Mouse (Mus musculus) c-Kit-positive CD71-positive TER-119-positive erythroid progenitor cells, embryonic 14.5 days (primary cell): ENCODE results near the gene Fam78a.

Source experiments
- DNase-seq: peaks from one replicate; pipeline ENCODE4 v3.0.0-alpha.2; 2013; ENCODE audit warnings: low spot score

The Fam78a gene

DNA sequence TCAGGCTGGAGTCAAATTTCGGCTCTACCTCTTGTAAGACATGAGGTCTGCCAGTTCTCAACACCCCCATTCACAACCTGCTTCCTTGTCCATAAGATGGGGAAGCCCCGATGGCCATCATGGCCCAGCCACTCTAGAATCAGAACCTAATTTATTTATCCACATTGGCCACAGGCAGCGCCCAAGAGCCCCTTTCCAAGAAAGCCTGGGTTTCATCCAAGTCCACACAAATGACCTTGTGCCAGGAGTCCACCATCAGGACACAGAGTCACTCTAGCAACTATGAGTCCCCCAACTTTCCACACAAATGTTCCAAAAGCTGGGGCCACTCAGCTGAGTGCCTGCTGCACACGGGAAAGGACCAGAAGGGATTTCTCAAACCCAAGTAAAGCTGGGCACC, 18.7 kb downstream of the Fam78a start:
- DNase-seq: no peak

DNA sequence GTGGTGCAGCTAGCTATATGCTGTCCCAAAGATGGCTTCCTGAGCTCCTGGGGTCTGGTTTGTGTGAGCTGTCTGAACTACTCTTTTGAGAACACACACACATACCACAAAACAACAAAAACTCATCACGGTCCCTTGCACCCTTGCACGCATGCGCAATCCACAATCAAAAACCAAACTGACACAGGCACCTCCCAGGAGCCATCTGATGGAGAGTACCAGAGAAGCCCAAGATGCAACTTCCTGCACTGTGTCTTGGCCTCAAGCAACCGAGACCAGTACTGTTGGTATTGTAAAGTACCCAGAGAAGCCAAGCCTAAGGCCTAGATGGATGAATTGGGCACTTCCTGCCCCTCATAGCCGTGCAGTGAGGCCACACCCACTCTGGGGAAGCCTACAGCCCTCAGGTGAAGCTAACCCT, 19.3 kb downstream of the Fam78a start:
- DNase-seq: no peak

DNA sequence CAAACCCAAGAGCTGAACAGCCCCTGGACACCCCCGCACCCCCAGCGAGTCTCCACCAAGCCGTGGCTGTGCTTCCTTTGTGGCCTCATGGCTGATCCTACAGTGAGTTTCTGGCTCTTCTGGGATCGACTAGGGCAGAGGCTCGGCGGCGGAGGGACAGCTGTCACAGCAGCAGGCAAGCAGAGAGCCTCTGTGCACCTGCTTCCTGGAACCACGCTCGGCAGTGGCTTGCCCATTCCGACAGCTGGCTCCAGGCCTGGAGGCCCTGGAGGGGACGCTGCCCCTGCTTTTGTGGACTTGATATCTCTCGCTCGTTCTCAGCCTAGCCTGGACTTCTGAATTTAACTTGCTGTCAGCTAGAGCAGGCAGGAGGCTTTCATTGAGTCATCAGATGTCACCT, 19.7 kb downstream of the Fam78a start:
- DNase-seq: no peak

DNA sequence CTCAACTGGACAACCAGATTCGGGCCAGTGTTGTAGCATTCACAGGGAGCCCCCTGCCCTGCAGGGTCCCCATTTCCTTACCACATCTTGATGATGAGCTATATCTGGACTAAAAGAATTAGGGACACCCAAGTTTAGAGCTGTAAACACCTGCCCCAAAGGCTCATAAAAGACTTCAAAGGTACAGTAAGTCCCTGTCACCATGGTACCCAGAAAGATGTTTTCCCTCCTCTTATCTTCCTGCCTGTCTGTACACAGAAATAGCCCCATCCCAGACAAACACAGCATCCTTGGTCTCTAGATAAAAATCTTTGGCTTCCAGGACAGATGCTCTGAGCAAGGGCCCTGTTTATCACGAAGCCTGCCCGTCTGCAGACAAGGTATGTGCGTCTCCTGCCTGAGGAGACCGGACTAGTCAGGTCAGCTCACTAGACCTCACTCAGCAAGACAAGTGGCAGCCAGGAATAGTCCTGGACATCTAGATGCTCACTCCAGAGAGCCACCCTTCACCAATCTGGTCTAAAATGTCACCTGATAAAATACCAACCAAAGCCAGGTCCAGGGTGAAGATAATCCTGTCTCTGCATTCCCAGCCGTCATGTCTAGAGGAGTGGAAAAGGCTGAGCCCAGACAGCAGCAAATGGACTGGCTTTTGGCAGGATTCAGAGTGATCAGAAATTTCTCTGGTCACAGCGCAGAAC, 21.1 kb downstream of the Fam78a start:
- DNase-seq: no peak

DNA sequence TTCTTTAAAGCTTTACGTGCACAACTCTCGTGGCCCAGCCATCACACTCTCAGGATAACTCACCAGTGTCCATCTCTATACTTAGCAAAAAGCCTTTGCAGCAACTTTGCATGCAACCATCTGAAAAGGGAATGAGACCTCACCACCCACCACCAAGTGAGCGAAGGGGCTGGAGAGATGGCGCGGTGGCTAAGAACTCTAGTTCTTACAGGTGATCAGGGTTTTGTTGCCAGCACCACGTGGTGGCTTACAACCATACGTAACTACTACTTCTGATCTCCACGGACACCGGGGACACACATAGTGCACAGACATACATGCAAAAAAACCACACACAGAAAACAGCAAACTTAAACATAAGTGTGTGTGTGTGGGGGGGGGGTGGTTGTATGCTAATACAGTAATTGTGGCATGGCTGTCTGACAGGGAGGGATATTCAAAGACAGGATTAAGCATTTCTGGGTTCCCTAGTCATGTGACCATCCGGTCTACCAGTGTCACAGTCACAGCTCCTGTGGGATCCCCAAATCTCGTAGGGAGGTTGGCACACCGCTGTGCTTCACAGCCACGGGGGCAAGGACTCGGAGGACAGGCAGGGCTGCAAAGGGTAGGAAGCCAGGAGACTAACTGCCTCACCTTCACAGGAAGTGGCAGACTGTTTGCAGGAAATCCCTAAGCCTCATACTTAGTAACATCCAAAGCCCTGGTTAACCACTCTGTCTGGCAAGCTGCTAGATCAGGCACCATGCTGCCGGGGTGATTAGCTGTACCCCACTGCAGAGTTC, 21.8 kb downstream of the Fam78a start:
- no peak for DNase-seq

DNA sequence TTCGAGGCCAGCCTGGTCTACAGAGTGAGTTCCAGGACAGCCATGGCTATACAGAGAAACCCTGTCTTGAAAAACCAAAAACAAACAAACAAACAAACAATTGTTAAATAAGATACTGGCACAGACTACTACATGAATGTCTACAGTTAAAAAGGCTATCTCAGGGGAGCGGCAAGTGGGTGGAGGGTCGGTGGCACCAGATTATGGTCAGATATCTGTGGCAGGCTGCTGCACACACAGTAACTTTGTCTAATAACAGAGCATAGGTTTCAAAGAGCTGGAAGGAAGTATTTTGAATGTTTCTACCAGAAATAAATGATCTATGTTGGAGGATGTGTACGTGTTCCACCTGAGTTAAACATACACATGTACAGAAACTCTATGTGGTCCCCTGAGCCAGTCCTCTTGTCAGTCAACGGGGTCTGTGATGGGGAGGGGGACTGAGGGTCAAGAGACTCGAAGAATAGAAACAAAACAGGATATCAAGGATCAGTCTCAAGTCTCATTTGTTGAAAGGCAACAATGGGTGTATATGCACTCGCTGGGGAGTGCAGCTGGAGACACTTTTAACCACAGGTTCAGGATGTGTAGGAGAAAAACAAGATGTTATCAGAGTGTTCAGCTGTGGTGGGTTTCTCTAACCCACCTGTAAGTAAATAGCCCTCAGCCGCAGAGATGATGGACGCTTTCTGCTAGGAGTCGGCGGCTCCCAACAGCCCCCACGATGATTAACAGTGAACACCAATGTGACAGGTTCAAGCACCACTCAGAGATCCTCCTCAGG, 22.7 kb downstream of the Fam78a start:
- no peak for DNase-seq

DNA sequence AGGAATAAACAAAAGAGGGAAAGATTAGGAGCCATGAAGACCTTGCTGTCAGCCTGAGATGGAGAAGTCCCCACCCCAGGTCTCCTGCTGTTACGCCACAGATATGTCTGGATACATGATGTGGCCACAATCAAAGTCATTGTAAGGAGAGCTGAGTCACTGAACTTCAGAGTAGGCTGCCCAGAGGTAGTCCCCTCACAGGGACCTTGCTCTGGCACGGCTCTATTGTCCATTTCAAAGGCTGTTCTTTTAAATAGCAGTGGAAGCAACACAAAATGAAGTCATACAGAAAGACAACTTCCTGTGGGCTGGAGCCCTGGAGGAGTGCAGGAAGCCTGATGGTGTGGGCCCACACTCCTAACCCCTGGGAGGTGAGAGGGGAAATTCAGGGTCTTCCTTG, 23.5 kb downstream of the Fam78a start:
- peak; percentile 60 for DNase-seq

DNA sequence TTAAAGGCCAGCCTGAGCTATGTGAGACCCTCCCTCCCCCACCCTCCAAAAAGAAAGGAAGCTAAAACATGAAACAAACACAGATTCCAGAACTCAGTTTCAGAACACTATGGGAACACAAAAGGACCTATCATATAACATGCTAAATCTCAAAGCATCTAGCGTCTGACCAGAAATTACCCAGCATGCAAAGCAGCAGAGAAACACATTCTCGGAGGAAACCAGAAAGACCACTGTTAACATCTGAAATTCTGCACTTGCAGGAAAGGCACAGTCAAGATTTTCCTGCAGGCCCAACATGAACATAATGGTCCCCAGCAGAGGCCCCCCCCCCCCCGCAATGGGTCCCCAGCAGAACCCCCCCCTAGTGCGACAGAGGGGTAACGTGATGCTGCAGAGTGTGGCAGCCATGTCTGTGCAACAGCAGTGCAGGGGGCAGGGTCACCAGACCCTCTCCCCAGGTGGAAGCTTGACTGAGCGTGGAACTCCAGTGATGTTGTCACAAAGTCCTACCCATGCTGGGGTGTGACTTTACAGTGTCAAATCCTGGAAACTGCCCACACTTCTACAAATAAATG, 24.3 kb downstream of the Fam78a start:
- DNase-seq: no peak

DNA sequence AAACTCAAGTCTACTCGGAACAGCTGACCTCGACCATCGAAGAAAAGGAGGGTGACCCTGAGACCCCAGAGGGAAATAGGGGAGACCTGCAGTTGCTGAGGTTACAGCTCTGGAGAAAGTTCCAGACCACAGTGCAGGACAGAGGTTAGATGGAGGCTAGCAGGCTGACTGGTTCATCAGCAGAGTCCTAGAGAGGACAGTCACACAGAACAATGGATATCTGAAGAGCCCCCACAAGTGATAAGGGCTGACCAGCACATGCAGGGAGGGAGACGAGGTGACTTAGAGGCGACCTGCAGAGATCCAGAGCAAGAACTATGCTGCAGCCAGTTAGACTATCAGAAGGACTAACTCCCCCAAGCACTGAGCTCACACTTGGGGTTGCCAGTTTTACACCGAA, 25.0 kb downstream of the Fam78a start:
- DNase-seq: no peak

DNA sequence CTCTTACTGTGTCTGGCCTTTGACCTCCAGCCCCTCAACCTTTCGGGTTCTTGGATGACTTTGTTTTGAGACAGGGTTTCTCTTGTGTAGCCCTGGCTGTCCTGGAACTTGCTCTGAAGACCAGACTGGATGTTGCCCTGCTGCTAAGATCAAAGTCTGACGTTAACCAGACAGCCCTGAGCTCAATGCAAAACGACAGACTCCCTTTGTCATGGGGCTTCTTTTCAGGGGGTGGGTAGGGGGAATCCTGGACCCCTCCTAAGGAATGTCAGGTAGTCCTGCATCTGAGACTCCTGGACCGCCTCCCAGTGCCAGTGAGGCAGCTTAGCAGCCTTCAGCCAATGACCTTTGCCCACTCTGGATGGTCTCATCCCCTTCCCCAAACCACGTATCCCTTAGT, 25.9 kb downstream of the Fam78a start:
- DNase-seq: no peak

DNA sequence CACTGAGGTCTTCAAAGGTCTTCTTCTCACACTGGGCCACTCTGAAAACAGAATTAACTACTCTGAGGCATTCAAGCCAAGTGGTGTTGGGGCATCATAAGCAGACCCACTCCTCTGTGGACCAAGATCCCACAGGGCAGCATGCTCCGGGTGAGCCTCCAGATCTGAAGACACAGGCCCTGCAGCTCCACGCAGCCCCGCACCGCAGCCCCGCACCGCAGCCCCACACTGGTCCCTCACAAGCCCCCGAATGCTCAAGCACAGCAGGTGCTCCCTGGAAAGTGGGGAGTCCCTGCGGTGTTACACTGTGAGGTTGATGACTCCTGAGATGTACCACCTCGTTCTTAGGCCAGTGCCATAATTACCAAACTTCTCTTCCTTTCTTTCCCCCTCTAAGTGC, 26.4 kb downstream of the Fam78a start:
- DNase-seq: no peak

DNA sequence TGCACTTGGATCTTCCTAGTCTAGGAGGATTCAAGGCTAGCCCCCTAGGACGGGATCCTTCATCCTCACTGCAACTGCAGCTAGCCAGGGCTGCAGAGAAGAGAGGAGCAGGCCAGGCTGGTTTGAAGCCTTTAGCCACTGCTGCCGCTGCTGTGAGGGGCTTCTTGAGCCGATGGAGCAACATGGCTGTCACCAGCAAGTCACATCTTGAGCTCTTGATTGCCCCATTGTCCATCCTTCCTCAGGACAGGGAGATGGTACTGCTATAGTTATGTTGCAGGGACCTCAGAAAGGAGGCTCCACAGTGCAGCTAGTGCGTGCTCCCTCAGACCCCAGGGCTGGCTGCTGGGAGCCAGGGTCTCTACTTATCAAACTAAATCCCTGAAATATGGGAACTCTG, 26.9 kb downstream of the Fam78a start:
- DNase-seq: no peak

DNA sequence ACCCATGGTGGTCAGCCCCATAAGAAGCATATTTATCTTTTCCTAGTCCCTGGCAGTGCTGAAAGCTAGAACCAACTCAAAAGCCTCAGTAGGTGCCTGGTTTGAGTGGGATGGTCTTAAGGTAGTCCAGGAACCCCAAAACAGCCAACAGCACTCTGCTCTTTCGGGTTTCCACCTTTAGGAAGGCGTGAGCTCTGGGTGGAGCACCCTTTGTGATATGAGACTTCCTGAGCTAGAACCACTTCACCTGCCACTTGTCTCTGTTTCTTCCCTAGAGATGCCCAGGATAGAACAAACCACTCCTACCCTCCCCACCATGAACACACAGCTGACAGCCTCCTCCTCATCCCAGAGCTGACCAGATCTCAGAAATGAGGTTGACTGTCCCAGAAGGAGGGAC, 27.3 kb downstream of the Fam78a start:
- no peak for DNase-seq

DNA sequence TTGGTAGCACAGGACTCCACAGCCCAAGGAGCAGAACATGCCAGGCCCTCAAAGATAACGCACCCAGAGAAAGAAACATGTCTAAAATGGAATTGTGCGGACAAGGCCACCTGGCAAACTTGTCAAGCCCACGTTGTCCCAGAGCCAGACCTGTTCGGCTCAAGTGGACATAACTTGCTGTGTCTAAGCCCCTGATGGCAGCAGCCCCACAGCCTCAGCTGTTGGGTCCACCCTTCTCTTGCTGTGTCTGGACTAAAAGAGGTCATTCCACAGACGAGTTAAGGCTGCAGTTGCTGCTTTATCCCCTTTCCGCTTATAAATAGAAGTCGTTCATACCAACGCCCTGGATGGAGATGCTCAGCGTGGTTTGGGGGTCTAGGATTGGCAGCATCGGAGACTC, 28.1 kb downstream of the Fam78a start:
- DNase-seq: no peak

DNA sequence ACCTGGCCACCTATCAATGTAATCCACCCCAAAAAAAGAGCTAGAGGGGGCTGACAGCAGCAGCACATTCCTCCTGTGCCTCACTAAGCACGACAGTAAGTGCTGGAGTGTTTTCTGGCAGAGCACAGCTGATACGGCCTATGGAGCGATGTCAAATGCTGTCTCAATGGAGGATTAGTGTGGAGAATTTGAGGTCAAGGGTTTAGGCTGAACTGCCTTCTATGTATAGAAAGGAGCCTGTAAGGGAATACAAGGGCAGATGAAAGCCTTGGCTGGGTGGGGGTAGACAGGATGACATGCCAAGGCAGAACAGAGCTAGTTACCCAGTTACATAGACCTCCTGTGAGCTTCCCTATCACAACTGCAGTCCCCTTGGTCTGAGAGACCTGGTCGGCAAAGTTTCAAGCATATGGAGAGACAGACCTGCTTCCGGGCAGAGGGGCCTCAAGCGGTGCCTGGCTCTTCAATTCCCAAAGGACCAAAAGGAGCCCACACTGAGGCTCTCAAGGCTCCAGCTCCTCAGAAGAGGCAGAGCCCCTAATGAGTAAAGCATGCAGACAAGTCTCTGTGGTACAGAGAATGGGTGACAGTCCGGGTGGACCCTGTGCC, 29.2 kb downstream of the Fam78a start:
- no peak for DNase-seq

DNA sequence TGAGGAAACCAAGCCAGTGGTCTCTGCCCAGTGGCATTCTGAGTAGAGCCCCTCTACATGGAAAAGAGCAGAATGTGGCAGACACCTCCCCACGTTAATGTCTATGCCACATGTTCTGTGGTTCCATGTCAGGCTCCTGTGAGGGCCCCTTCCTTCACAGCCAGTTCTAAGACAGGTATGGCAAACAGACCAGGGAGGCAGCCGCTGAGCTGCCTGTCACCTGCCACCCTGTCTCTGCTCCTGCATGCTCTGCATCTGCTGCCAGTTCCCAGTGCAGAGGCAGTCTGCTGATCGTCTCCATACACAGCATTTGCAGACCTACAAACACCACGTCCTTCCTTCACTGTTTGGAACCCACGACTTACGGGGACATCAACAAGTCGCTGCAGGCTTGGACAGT, 32.2 kb downstream of the Fam78a start:
- no peak for DNase-seq

DNA sequence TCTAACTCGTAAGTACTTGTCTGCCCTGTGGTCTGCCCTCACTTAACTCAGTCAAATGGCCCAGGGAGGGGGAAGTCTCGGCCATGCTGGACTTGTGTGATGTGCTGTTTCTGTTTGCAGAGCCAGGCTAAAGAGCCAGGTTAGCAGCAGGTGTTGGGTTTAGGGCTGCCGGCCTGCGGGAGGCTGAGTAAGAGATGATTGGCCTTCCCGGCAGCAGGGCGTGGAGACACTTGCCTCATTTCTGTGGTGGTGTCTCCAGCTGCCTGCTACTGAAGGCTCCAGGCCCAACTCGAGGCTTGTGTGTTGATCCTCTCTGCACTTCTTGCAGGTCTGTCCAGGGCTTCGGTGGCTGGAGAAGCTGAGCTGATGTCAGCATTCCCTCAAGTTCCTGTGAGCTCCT, 32.9 kb downstream of the Fam78a start:
- no peak for DNase-seq

DNA sequence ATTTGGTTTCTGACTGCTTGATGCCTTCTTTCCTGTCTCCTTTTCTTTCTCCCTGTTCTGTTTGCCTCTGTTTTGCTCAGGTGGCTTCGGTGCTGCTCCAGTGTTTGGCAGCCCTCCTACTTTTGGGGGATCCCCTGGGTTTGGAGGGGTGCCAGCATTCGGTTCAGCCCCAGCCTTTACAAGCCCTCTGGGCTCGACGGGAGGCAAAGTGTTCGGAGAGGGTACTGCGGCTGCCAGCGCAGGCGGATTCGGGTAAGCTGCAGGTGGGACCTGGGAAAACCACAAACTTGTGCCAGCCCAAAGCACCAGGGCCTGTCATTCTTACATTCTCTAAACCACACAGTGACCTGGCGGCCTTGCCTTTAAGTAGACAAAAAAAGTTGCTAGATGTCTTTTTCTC, 37.3 kb downstream of the Fam78a start:
- no peak for DNase-seq

DNA sequence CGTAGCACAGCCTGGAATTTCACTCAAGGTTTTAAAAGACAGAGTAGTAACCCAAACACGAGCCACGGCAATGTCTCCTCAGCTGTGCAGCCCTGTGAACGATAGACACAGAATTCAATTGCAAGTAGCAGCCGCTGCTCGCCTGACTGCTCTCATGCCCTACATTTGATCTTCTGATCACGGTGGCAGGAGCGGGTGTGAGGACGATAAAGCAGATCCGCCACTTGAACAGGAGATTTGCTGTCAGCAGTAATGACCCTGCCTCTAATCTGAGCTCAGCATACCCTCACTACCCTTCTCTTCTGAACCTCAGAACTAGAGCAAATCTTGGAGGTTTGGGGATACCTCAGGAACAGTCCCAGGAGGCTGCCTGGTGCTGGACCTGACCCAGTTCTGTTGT, 38.6 kb downstream of the Fam78a start:
- DNase-seq: no peak

DNA sequence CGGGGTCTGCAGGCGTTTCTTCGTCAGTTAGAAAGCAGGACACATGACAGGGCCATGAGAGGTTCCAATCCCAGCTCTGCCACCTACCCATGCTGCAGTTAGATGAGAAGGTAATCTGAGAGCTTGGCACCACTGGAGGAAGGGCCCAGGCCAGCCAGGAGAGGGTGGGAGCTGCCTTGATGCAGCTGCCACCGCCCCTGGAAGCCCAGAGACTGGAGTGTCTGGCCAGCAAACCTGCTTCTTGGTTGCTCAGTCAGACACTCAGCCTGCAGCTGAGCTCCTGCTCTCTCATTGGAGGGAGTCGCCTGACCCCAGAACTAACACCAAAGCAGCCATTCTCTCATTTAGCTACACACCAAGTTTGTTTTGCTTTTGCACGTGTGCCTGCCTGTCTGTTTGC, 39.3 kb downstream of the Fam78a start:
- no peak for DNase-seq

DNA sequence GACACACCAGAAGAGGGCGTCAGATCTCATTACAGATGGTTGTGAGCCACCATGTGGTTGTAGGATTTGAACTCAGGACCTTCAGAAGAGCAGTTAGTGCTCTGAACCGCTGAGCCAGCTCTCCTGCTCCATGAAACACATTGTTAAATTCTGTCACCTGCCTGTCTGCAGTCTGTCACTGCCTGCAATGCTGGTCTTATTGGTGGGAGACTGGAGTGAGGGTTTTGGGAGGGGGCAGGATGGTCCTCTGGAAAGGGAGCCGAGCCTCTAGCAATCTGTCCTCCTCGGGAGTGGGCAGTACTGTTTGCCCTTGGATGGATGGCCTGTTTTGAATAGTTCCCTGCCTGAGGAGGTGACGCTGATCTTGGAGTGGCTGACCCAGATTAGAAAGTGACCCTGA, 40.8 kb downstream of the Fam78a start:
- no peak for DNase-seq

DNA sequence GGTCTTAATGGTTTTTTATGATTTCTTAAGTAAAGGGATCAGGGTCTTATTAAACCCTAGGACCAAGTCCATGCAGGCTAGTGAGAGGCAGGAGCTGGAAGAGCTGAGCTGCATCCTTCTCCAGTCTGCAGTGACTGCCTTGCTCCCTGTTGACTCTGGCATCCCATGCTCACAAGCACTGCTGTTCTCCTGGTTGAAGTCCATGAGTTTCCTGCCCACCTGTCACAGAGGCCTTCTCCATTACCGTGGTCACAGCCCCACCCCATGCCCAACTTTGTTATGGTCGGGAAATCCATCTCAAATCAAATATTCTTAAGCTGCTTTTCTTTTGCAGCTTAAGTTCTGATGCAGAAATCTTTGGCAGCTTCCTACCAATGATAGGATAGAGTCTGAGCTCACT, 43.6 kb downstream of the Fam78a start:
- DNase-seq: no peak
